Mouse (Mus musculus): ENCODE data around the gene Scn4a. TPM values are rescaled to one million over a fixed set of nuclear protein-coding genes. Genes with fewer than 3 reads are reported as not detected.
"Not testable (repeated sequence)": the region's sequence is repeated elsewhere in the genome, so short reads cannot be mapped to it uniquely, and the experiment has no call there.

Scn4a gene
- total RNA-seq (2021), result under 1 TPM in 1 of 2 experiments, not detected in 1; 0.10 TPM
- long read RNA-seq, experiment 1, result 0 reads
- long read RNA-seq, experiment 2, result 0 reads

DNA sequence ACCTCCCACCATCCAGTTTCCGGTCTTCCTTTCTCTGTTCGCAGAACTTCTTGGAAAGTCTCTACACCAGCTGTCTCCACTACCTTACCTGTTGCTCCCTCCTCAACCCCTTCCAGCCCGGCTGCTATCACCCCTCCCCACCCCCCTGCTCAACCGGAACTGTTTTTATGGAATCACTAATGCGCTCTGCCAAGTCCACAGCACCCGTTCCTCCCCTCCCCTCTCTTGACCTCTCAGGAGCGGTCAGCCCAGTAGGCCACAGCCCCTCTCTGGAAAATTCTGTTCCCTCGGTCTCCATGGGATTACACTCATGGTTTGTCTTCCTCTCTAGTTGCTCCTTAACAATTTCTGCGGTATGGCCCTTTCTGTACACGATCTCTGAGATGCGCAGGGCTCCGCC, at the start of gene Scn4a:
TSS of gene Scn4a (minus strand) at position 101 of the 400 bp plus-strand sequence.
- no peak for DNase-seq

DNA sequence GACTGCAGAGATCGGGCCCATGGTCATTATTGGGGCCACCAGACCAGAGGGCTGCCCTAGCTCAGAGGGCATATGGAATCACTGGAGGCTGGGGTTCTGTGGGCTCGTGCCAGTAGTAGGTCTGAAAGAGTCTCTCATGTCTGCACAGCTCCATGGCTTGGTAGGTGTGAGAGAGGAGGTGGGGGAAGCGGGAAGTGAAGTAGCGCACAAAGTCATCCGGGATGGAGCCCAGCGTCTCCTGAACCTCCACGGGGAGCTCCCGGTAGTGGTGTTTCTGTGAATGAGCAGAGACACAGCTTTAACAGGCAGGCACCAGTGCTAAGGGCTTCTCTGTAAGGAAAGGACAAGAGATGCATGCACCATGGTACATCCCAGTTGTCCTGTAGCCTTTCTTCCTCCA, 45.4 kb upstream of the Scn4a start:
- DNase-seq, result no peak

DNA sequence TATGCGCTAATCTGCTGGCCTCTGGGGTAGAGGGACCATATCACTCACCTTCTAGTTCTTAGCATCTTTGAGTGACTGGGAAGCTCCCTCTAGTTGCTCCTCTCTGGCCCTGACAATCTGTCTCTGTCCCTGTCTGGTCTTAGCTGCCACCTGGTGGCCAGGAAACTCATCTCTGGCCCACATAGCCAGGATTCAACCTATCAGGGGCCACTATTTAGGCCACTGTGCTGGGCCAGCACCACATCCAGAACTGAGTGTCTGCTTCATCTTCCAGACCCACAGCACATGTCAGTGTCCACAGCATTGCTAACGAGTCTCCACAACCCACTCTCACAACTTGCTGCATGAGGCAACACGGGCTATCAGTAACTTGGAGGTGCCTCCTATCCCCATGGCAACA, 44.6 kb upstream of the Scn4a start:
- no peak for DNase-seq

DNA sequence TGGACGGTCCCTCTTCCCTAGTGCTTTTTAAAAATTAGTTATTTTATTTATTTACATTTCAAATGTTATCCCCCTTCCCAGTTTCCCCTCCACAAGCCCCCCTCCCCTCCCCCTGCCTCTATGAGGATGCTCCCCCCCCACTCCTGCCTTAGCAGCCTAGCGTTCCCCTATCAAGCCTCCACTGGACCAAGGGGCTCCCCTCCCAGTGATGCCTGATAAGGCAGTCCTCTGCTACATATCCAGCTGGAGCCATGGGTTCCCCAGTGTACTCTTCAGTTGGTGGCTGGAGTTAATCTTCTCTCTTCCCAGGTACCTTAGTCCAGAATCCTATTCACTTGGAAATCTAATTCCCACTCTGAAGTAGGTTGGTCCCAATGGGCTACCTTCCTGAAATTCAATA, 41.0 kb upstream of the Scn4a start:
- DNase-seq, result not testable (repeated sequence)

DNA sequence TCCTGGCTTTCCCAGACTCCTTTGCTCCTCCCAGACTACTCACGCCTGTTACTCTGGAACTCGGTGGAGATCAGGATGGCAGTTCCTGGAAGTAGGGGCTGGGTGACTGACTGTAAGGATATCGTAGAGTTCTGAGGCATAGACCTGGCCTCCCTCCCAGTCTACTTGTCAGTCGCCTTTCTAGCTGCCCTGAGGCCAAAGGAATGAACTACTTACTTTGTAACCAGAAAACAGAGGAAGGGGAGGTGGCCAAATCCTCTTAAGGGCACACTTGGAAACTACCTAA, 40.2 kb upstream of the Scn4a start:
- no peak for DNase-seq

DNA sequence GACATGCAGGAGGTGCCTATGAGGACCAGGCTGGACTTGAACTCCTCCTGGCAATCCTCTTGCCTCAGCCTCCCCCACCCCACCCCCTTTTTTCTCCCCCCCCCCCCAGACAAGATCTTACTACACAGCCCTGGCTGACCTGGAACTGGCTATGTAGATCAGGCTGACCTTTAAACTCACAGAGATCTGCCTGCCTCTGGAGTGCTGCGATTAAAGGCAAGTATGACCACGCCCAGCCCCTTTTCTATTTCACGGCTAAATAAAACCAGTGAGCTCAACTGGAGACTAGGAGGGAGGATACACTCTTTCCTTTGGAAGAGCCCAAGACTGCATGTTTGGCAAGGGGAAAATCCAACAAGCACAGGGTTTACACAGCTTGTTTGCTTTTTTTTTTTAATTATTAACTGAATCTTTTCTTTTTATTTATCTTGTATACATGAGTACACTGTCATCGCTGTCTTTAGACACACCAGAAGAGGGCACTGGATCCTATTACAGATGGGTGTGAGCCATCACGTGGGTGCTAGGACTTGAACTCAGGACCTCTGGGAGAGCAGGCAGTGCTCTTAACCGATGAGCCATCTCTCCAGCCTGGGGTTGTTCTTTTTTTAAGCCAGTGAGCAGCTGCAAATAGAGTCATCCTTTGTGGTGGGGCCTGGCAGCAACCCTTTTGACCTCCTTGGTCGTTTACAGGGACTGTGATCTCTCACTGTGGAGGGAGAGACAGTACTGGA, 39.7 kb upstream of the Scn4a start:
- DNase-seq, result no peak

DNA sequence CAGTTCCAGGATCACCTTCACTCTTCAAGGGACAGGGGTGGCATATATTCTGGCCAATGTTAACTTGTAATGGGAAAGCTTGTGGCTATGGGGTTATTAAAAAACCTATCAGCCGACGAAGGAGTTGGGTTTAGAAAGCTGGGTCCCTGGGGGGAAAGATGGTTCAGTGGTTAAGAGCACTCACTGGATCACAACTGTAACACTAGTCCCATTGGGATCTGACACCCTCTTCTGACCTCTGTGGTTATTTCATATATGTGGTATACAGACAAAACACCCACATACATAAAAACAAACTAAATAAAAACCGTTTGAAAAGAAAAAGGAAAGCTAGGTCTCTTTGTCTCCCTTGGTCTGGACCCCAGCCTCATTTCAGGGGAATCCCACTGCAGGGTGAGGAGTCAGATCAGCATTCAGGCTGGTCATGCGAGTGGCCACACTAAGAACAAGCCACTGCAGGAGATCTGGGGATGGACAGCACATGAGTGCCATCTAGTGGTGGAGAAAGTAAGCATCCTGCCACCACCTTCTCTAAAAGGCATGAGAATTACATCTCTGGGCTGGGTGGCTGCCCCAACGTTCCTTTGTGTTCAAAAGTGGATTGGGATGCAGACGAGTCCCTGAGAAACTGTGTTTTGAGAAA, 38.6 kb upstream of the Scn4a start:
- peak; percentile 62 to 73 for DNase-seq

DNA sequence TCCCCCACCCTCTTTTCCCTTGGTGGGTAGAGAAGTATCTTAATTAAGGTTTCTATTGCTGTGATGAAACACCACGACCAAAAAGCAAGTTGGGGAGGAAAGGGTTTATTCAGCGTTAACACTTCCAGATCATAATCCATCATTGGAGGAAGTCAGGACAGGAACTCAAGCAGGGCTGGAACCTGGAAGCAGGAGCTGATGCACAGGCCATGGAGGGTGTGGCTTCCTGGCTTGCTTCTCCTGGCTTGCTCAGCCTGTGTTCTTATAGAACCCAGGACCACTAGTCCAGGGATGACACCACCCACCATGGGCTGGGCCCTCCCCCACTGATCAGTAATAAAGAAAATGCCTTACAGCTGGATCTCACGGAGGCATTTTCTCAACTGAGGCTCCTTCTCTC, 37.7 kb upstream of the Scn4a start:
- no peak for DNase-seq

DNA sequence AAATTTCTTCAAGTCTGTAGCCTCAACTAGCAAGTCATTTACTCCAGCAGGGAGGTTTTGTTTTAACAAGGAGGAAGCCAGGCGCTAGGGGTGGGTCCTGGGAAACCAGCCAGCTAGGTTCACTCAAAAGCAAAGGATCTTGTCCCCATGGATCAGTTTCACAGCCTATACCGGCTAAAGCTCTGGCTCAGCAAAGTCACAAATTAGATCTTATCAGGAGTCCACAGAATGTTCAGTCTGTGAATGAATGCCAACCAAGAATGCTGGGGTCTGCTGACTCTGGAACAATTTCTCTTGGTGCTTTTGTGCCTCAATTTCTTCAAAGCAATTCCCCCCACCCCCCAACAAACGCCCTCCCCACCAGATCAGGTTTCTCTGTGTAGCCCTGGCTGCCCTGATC, 36.5 kb upstream of the Scn4a start:
- DNase-seq, result no peak

DNA sequence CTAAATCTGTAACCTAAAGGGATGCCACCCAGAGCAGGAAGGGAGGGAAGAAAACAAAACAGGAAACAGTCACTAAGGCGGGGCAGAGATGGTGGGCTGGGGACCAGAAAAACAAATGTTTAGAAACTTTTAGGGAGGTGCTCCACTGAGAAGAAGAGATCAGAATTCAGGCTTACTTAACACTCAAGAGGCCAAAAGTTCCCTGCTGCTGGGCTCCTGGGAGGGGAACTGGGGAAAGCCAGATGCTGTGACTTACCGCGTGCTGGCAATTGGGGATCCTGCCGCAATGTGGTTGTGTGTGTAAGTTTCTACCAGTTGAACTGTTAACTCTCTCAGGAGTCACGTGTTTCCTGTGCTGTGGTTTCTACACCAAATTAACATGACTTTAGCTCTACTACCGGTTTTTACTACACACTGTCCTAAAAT, 34.7 kb upstream of the Scn4a start, which contains the start of gene Icam2:
TSS of gene Icam2 (minus strand) at position 285 of the 426 bp plus-strand sequence.
- DNase-seq, result no peak

DNA sequence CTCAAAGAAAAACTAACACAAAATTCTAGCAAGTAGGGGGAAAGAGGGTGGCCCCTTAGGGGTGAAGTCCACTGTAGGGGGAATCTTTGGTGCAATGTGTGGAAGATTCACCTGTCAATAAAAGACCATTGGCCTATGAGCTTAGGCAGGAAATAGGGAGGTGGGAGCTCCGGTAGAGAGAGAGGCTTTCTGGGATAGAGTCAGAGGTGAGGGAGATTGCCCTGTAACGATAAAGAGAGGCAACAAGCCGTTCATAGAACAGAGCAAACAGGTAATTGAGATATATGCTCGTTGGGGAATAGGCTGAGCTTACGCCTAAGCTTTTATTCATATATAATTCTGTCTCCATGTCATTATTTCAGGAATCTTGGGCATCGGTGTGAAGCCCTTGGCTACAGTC, 33.9 kb upstream of the Scn4a start:
- DNase-seq, result no peak

DNA sequence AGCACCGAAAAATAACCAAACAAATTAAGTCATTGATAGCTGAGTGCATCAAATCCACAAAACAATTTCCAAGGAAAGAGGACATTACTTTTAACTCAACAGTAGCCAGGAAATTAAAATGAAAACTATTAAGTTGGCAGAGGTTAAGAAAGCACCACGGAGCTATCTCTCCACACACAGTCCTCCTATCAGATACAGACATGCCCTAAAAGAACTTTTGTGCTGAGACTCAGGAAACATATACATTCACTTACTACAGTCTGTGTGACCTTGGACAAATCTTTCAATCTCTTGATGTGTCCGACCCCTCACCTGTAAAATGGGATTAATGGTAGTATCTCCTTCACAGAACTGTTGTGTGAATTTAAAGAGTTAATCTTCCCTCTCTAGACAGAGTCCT, 33.3 kb upstream of the Scn4a start:
- DNase-seq, result no peak

DNA sequence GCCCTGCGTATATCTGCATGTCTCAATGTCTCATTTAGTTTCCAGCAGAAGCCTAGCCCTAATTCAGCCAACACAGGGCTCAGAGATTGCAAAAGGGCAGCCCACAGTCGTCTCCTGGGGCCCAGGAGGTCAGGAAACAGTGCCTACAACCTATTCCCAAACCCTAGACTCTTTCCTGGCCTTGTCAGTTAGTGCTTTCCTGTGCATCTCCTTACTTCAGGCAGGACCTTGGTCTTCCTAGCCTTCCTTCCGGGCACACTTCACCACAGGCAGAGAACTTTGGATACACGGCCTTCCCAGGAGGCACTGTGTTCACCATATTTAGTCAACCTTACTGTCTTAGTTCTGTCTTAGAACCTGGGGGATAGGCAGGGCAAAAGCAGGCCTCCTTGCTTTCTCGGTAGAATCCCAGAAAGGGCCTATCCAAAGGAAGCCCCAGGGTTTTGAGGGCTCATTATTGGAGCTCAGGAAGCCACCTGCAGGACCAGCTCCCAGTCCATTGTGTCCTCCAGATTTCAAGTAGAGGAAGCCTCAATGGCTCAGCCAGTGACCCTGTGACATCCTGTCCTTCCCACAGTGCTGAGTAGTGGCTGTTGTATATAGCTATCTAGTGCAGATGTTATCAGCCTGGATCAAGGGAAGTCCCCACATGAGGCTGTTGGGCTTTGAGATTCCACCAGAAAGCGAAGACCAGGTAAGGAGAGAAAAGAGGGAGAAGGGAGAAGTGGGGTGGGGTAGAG, 30.1 kb upstream of the Scn4a start:
- DNase-seq, result no peak

DNA sequence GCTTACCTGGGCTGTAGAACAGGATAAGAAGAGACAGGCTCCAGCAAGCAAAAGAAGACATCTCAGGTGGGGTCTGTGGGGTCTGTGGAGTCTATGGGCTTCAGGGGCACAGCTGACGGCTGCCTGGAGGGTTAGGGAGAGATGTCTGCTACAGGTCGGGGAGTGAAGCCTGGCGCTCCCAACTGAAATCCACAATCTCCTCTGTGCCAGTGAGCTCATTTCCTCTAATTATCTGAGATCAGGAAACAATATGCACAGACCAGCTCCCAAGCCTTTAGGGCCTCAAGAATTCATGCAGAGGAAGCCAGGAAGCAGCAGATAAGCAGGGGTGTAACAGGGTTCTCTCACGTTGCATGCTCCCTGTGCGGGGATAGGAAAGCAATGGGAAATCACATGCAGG, 29.3 kb upstream of the Scn4a start:
- DNase-seq, result peak in 1 of 2 experiments; percentile 30

DNA sequence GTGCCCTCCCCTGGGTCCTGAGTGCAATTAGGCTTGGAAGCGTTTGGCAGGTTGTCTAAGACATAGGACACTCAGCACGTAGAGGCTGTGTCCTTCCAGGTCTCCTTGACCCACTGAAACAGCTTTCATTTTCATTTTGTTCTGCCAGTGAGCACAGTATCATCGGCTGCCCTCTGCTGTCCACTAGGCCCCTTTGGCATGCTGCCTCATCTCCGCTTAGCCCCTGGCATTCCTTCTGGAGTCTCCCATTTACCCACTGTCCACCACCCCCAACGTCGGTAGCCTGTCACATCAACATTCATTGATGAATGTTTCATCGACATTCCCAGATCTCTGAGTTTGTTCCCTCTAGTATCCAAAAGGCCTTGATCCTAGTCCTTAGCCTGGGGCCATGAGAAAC, 28.8 kb upstream of the Scn4a start:
- peak; percentile 62 to 77 for DNase-seq

DNA sequence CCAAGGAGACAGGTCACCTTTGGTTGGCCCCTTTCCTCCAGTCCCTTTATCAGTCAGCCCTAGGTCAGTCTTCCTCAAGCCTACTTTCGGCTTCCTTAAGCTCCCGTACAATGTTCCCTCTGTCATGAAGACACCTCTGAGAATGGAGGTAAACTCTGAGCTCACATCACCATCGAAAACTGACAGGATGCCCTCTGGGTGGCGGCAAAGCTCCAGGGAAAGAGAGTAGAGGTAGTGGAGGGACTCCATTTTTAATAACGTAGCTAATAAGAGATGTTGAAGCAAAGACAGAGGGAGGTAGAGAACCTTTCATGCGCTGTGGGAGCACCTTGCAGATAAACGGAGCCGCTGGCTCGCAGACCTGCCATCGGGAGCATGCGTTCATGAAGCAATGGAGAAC, 27.9 kb upstream of the Scn4a start:
- DNase-seq, result no peak

DNA sequence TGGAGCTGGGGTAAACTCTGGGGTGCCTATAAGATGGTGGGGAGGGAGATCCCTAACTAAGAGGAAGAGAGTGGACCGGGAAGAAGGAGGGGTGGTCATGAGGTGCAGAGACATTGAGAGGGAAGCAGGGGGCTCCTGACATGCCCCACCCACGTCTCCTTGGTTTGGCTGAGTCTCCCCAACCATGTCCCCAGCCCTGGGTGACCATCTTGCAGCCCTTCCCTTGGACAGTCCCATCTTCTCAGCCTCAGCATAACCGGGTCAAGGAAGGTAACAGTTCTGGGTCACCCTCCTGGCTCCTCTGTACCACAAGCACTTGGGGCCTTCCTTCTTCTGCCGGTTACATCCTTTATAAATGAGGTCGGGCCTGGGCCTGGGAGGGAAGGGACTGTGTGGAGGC, 21.9 kb upstream of the Scn4a start:
- no peak for DNase-seq

DNA sequence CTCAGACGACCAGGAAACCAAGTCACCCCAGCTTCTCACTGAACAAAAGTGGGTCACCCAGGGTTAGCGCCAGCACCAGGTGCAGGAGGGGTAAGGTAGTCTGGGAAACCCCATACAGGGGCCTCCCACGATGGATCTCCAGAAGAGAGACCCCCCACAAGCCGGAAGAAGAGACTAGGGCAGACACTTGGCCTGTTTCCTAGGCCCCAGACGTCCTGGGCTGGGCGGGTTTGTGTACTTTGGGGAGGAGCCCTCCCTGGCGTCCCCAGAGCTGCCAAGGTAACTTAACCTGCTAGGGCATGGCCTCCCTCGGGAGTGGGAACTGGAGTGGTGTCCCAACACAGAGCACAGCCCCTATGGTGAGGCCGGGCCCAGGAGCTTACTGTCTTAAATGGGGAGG, 21.5 kb upstream of the Scn4a start:
- no peak for DNase-seq

DNA sequence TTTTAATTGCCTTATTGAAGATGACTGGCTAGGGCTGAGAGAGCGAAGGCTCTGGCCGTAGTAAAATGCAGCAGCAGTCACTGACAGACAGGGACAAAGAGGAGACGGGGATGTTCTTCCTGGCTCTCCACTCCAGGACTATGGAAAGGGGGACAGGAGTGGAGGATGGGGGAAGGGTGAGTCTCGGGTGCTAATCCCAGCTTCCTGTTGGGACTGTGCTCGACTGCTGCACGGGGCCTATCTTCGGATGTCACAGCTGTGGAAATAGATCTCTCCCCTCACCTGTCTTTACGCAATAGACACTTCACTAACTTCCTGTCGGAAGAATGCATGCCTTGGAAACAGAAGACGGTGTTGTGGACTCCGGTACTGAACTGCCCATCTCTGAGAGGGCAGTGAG, 20.9 kb upstream of the Scn4a start:
- DNase-seq, result no peak

DNA sequence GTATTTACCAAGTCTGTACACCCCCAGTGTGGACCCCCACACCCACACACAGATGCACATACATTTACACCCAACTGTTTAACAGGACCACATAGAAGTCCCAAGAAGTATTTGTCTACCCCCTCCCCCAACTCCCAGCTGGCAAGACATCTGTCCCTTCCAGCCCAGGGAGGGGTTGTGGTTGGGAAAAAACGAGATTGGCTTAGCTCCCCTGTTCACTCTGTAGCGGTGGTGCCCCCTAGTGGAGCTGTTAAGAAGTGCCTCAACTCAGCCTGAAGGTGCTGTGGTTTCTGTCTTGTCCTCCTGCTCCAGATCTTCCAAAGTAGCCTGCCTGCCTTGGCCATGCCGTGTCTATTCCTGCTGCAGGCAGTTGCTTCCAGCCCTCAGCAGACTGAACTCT, 13.2 kb upstream of the Scn4a start:
- peak; percentile 84 to 88 for DNase-seq

DNA sequence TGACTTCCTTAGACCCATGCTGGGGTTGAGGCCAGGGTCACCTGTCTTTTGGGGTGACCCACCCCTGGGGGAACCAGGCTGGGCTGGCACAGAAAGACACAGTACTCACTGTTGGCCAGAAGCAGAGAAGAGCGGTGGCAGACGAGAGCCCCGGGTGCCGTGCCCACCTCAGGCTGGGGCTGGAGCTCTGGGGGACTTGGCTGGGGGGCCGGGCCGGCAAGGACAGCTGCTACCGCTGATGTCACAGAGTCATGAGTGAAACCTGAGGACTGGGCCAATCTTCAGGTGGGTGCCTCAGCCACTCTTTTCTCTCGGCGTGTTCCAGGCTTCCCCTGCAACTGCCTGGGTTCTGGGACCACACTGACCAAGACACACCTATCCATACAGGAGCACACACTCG, 12.3 kb upstream of the Scn4a start, which contains the start of gene Prr29:
TSS of gene Prr29 (plus strand) at position 107 of the 400 bp plus-strand sequence.
- DNase-seq, result no peak

DNA sequence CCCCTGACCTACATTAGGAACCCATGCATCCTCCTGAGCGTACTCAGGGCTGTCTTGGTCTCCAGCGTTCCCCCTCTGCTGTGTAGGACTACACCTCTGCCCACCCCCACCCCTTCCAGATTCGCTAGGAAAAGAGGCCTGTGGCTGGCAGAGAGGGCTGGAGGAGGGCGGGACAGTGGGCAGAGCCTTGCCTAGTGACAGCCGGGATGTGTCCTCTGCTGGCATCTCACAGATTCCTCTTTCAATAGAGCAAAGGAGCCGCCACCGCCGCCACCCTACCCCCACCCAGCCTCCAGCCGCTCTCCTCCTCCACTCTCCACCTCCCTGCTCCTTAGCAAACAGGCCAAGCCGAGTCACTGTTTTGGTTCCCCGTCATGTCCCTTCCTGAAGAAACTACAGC, 11.6 kb upstream of the Scn4a start:
- peak; percentile 28 to 54 for DNase-seq

DNA sequence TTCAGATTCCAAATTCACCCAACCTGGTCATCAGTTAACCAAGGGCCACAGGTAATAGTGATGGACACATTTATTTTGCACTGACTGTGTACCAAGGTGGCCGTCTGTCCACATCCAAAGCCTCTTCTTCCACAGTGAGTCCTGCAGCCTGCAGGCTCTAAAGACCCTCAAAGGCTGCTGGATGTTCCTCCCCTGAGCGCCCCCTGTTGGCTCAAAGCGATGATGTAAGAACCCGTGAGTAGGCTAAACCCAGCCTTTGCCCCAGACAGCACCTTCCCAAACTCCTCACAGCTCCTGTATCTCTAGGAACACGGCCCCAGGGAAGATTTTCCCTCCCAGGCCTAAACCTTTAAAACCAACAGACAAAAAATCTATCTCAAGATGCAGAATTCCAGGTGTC, 6.3 kb upstream of the Scn4a start:
- no peak for DNase-seq

All from adrenal gland, postnatal 36 days (tissue).